Mouse (Mus musculus) neutrophil, adult 5-6 weeks (primary cell): Measurements from ENCODE around the gene Gm42878. TPM values are rescaled to one million over a fixed set of nuclear protein-coding genes. Genes with fewer than 3 reads are reported as not detected.
A peak's percentile ranks its signal among the peaks of the same experiment; 100 is the strongest.

ENCODE experiments used
- ATAC-seq: fragments of 151-379, 151-347 bp; 2 replicates; pipeline ENCODE4 v1.8.0; 2017; ENCODE audit warnings: mild to moderate bottlenecking, moderate TSS enrichment; ENCODE audit not compliant: insufficient number of reproducible peaks, poor library complexity, low FRiP score, severe bottlenecking; ENCODE audit errors: extremely low read depth
- total RNA-seq: library from RNA; stranded (forward); fragments of 200-1000 nt; gene quantifications from 2 replicates; pipeline ENCODE4 v1.2.3, GENCODE M21; 2017

Gm42878 gene
- not detected in 2 replicates for total RNA-seq

- no peak for ATAC-seq
Measured at GRCm38 (mm10) chr5:121544910-121545792, at the start of gene Gm42878, which contains the start of gene Adam1a. Gene Gm42878, minus strand, starts transcription at chr5:121545482. Gene Adam1a, minus strand, starts transcription at chr5:121545482.

- ATAC-seq: no peak
Measured at GRCm38 (mm10) chr5:121594714-121595313, 49.5 kb upstream of the Gm42878 start.

GRCm38 (mm10) chr5:121593451-121594401, 48.4 kb upstream of the Gm42878 start, which contains the start of gene Aldh2:
Gene Aldh2, minus strand, starts transcription at chr5:121593824.
- ATAC-seq: peak; percentile 62

GRCm38 (mm10) chr5:121592816-121593407, 47.6 kb upstream of the Gm42878 start:
- no peak for ATAC-seq

- no peak for ATAC-seq
Measured at GRCm38 (mm10) chr5:121592064-121592815, 47.0 kb upstream of the Gm42878 start.

GRCm38 (mm10) chr5:121591417-121592063, 46.3 kb upstream of the Gm42878 start:
- ATAC-seq: no peak

GRCm38 (mm10) chr5:121589928-121590327, 44.6 kb upstream of the Gm42878 start:
- ATAC-seq: no peak

- peak; percentile 67 for ATAC-seq
Measured at GRCm38 (mm10) chr5:121586400-121587039, 41.2 kb upstream of the Gm42878 start.

GRCm38 (mm10) chr5:121585699-121586098, 40.4 kb upstream of the Gm42878 start:
- ATAC-seq: no peak

GRCm38 (mm10) chr5:121585005-121585404, 39.7 kb upstream of the Gm42878 start:
- ATAC-seq: no peak

- peak; percentile 69 for ATAC-seq
Measured at GRCm38 (mm10) chr5:121583765-121584501, 38.7 kb upstream of the Gm42878 start.

- ATAC-seq: no peak
Measured at GRCm38 (mm10) chr5:121581945-121582344, 36.7 kb upstream of the Gm42878 start.

GRCm38 (mm10) chr5:121576927-121577488, 31.7 kb upstream of the Gm42878 start:
- ATAC-seq: no peak

- no peak for ATAC-seq
Measured at GRCm38 (mm10) chr5:121575867-121576266, 30.6 kb upstream of the Gm42878 start.

GRCm38 (mm10) chr5:121574145-121574544, 28.9 kb upstream of the Gm42878 start:
- no peak for ATAC-seq

GRCm38 (mm10) chr5:121570787-121571186, 25.5 kb upstream of the Gm42878 start:
- ATAC-seq: no peak
